Mouse (Mus musculus) liver, embryonic 14.5 days (tissue): ENCODE measurements around the gene Calcoco1. TPM values are rescaled to one million over a fixed set of nuclear protein-coding genes. Genes with fewer than 3 reads are reported as not detected.

Experiments
- ATAC-seq: fragments of 200-750 bp; cut with Nextera tagmentation; 2 replicates; pipeline ENCODE4 v1.8.0; 2017; ENCODE audit warnings: moderate number of reproducible peaks, mild to moderate bottlenecking, moderate library complexity; ENCODE audit not compliant: insufficient read depth
- DNase-seq, 3 experiments: peaks; one replicate each; pipeline ENCODE4 v3.0.0-alpha.2; 2012 to 2013; ENCODE audit warnings: low read depth in 3 of 3, low spot score in 3 of 3
- H3K27ac ChIP-seq: fragments of 300-500 bp; sonication (generic); 2 replicates; pipeline ENCODE4 v1.5.1; 2014; ENCODE audit warnings: moderate library complexity, mild to moderate bottlenecking, control low read depth, inconsistent platforms
- H3K27me3 ChIP-seq: fragments of 300-500 bp; sonication (generic); 2 replicates; pipeline ENCODE4 v1.6.1; 2014; ENCODE audit warnings: mild to moderate bottlenecking, low read length, moderate library complexity; ENCODE audit not compliant: control insufficient read depth, insufficient read depth
- H3K36me3 ChIP-seq: fragments of 300-500 bp; sonication (generic); replicated peaks from 2 replicates; pipeline ENCODE4 v1.6.1; 2014; ENCODE audit warnings: low read depth; ENCODE audit not compliant: control insufficient read depth, insufficient read depth
- H3K4me1 ChIP-seq, 2 experiments: fragments of 200-500 bp in 1 of 2; fragments of 300-500 bp in 1 of 2; sonication (generic) in 1 of 2; replicated peaks; 2 replicates each; pipeline ENCODE4 v1.6.1; 2012 to 2014; ENCODE audit warnings: antibody characterized with exemption in 1 of 2, inconsistent platforms in 1 of 2, low read length in 1 of 2; ENCODE audit not compliant: control insufficient read depth in 2 of 2, insufficient read depth in 2 of 2
- H3K4me2 ChIP-seq: fragments of 300-500 bp; sonication (generic); 2 replicates; pipeline ENCODE4 v1.6.1; 2014; ENCODE audit warnings: low read depth, mild to moderate bottlenecking, control low read depth, moderate library complexity
- H3K4me3 ChIP-seq, 2 experiments: fragments of 200-500 bp in 1 of 2; fragments of 300-500 bp in 1 of 2; sonication (generic) in 1 of 2; 2 replicates each; pipeline ENCODE4 v1.5.1; 2012 to 2014; ENCODE audit warnings: low read depth in 2 of 2, low read length in 2 of 2, mild to moderate bottlenecking in 2 of 2, control low read depth in 1 of 2, inconsistent platforms in 1 of 2, moderate library complexity in 1 of 2; ENCODE audit not compliant: insufficient read depth in 1 of 2
- H3K9ac ChIP-seq: fragments of 300-500 bp; sonication (generic); replicated peaks from 2 replicates; pipeline ENCODE4 v1.6.1; 2014; ENCODE audit warnings: mild to moderate bottlenecking, control low read depth, moderate library complexity
- H3K9me3 ChIP-seq: fragments of 300-500 bp; sonication (generic); 2 replicates; pipeline ENCODE4 v1.6.1; 2016; ENCODE audit warnings: low read length, mixed read lengths; ENCODE audit not compliant: control insufficient read depth
- CTCF ChIP-seq: IDR thresholded peaks from 2 replicates; pipeline ENCODE4 v1.5.1; 2016; ENCODE audit warnings: antibody characterized with exemption, low read depth, control low read depth
- EP300 ChIP-seq: IDR thresholded peaks from 2 replicates; pipeline ENCODE4 v1.6.1; 2016; ENCODE audit warnings: antibody characterized with exemption, low read depth
- WGBS: fragments of 180-500 bp; shearing (Covaris S2); extraction: QIAGEN DNeasy Blood & Tissue Kit; methylation state at CpG from one replicate; pipeline ENCODE4 v1.1.7; 2014; ENCODE audit not compliant: insufficient replicate concordance; 5-methylcytosine and 5-hydroxymethylcytosine counted together
- polyA plus RNA-seq, 2 experiments: library from polyadenylated mRNA; depleted of rRNA in 1 of 2; stranded (reverse) in 1 of 2; unstranded in 1 of 2; fragments of >200 nt; fragmentation: Nextera tagmentation in 1 of 2; extraction: Ambion mirVana in 1 of 2; gene quantifications; 2 replicates each; pipeline versions ENCODE4 v1.2.1 to v1.2.3; 2012 to 2014

Gene Calcoco1
- polyA plus RNA-seq (2012; rRNA removed) (5.6 and 5.7 TPM in 2 replicates), polyA plus RNA-seq (2014; fragmentation: Nextera tagmentation; extraction: Ambion mirVana) (8.4 TPM in 2 replicates)

DNA sequence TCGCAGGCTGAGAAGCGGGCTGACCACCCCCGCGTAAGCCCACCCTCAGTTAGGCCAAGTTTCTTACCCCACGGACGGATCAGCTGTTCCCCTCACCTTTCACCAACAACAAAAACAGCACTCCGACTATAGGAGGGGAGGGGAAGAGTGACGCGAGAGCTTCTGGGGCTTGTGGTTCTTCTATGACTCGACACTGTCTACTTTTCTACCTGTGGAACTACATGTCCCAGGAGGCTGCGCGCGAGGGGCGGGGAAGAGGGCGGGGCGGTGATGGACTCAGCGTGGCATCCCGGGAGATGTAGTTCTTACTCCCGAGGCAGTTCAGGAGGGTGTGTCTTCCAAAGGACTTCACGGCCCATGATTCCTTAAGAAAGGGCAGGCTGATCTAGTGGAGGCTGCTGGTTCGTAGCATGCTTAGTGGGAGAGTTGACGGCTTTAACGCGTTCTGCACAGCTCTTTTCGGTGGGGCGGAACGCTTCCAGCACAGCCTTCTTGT lies at the start of gene Calcoco1:
Gene Calcoco1 (minus strand): TSS at position 199 of the 496 bp plus-strand sequence.
- 3% methylated on average over 27 of the region's 27 CpGs for WGBS
- Histone ChIP-seq H3K9ac (peak within 1 kb of the TSS; percentile 77), H3K9me3 (no peaks in the 10 kb centered on the region), H3K4me2 (peak within 1 kb of the TSS; percentile 78), H3K4me3 (peak within 1 kb of the TSS; percentile 74 to 95), H3K27ac (no peak within 1 kb of the TSS; the same call in 1 of the 2 replicates), H3K4me1 (peaks cover 2 to 12% of the 10 kb centered on the region in 2 experiments; a peak in 3 of 4 replicates), H3K27me3 (no peaks in the 10 kb centered on the region), H3K36me3 (no peaks in the 10 kb centered on the region)
- peak; percentile 90 to 94 (median 92) for DNase-seq
- TF ChIP-seq EP300 (no peak), CTCF (no peak)
- peak; percentile 100 for ATAC-seq

DNA sequence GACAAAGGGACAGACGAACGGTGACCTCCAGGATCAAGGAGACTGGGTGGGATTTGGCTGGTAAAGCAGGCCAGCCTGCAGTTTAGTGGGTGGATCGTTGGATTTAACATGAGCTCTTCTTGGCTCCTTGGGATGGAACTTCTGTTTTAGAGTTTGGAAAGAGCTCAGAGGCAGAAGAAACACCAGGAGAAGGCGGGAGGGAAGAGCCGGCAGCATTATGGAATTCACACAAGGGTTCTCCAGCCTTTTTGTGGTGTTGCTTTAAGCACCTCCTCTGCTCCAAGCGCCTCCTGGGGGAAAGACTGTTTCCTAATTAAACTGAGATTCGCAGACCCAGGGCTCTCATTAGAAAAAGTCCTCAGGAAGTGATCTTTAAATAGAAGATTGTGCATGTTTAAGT lies 48.9 kb upstream of the Calcoco1 start:
- Histone ChIP-seq H3K27me3 (no peaks in the 10 kb centered on the region; the same call in 1 of the 2 replicates), H3K4me1 (no peaks in the 10 kb centered on the region), H3K27ac (no peak overlapping the region), H3K9me3 (no peaks in the 10 kb centered on the region), H3K4me3 (no peak overlapping the region), H3K36me3 (no peaks in the 10 kb centered on the region), H3K9ac (no peak overlapping the region), H3K4me2 (no peak overlapping the region)
- no peak for ATAC-seq
- 38% methylated on average over 7 of the region's 7 CpGs for WGBS
- DNase-seq = no peak
- TF ChIP-seq EP300 = no peak
- no peak for TF ChIP-seq CTCF

DNA sequence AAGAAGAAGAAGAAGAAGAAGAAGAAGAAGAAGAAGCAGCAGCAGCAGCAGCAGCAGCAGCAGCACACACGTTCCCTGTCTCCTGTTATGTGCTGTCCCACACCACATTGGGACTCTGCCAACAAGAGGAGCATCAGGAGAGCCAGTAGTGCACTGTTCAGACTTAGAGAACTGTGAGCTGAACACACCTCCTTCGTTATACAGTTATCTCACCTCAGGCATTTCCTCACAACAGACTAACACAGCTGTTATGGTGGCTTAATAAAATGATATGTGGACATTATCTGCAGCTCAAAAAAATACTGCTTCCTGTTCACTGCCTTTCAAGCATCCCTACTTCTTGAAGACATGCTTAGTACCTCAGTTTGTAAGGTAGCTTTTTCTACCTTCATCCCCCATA lies 43.2 kb upstream of the Calcoco1 start:
- no peak overlapping the region for H3K4me2 ChIP-seq
- WGBS = 25% methylated on average over 2 of the region's 2 CpGs
- H3K27me3 ChIP-seq = peaks cover 6% of the 10 kb centered on the region
- no peaks in the 10 kb centered on the region for H3K4me1 ChIP-seq
- no peak for ATAC-seq
- no peak for DNase-seq
- TF ChIP-seq CTCF (no peak), EP300 (no peak)
- no peaks in the 10 kb centered on the region for H3K9me3 ChIP-seq
- no peaks in the 10 kb centered on the region for H3K36me3 ChIP-seq
- H3K9ac ChIP-seq = no peak overlapping the region
- no peak overlapping the region for H3K27ac ChIP-seq
- no peak overlapping the region for H3K4me3 ChIP-seq

DNA sequence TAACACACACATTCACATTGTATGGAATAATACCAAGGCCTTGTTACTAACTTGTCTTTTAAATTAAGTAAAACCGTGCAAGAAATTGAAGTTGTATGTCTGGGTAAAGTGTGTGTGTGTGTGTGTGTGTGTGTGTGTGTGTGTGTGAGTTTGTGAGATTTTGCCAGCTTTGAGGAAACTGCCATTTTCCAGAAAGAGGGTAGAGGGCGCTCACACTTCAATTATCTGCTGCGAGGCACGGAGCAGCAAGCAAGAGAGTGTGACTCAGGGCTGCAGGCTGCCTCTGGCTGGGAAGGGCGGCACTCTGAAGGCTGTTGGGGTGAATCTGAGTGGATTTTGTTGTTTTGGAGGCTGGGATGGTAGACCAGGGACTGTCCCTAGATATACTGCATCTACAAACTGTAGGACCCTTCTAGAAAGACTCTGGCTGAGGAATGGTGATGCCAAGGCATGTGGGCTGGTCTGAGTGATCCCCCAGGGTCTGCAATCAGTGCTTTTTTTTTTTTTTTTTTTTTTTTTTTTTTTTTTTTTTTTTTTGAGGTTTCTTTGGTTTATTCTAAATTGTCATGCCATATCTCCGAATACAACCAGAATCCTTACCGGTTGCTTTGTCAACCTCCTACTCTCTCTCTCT lies 39.9 kb upstream of the Calcoco1 start:
- no peak overlapping the region for H3K4me2 ChIP-seq
- H3K4me1 ChIP-seq = no peaks in the 10 kb centered on the region
- no peak overlapping the region for H3K27ac ChIP-seq
- peak in 1 of 3 experiments; percentile 5 for DNase-seq
- H3K36me3 ChIP-seq = no peaks in the 10 kb centered on the region
- ATAC-seq = no peak
- H3K9me3 ChIP-seq = no peaks in the 10 kb centered on the region
- peaks cover 6% of the 10 kb centered on the region for H3K27me3 ChIP-seq
- no peak overlapping the region for H3K9ac ChIP-seq
- WGBS = 9% methylated on average over 7 of the region's 7 CpGs
- H3K4me3 ChIP-seq = no peak overlapping the region
- TF ChIP-seq CTCF (peak; percentile 62), EP300 (no peak)

DNA sequence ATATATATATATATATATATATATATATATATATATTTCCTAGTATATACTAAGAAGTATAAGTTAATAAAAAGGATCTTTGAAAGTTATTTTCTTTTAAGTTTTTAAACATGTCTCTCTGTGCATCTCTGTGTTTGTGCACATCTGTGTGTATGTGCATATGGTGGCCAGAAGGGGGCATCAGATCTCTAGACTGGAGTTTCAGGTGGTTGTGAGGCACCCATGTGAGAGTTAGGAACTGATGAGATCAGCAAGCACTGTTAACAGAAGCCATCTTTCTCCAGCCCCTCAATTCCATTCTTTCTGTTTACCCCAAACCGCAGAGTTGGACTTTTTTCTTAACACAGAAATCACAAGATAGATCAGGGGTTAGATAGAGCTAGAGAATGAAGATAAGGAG lies 35.7 kb upstream of the Calcoco1 start:
- 74% methylated on average over 1 of the region's 1 CpGs for WGBS
- no peaks in the 10 kb centered on the region for H3K9me3 ChIP-seq
- H3K4me3 ChIP-seq = no peak overlapping the region
- no peak for DNase-seq
- no peak for ATAC-seq
- H3K4me1 ChIP-seq = no peaks in the 10 kb centered on the region
- H3K4me2 ChIP-seq = no peak overlapping the region
- H3K36me3 ChIP-seq = no peaks in the 10 kb centered on the region
- TF ChIP-seq EP300 = no peak
- no peak for TF ChIP-seq CTCF
- H3K27ac ChIP-seq = no peak overlapping the region
- no peaks in the 10 kb centered on the region; the same call in none of the 2 replicates for H3K27me3 ChIP-seq
- H3K9ac ChIP-seq = no peak overlapping the region
